Mouse (Mus musculus) left cerebral cortex, postnatal 14 days (tissue): Measurements from ENCODE around the gene Igsf3. TPM values are rescaled to one million over a fixed set of nuclear protein-coding genes. Genes with fewer than 3 reads are reported as not detected.
A peak's percentile ranks its signal among the peaks of the same experiment; 100 is the strongest.
"Not testable (repeated sequence)": the region's sequence is repeated elsewhere in the genome, so short reads cannot be mapped to it uniquely, and the experiment has no call there.

ENCODE experiments used
- DNase-seq, 2 experiments: peaks; one replicate each; pipeline ENCODE4 v3.0.0; 2021 to 2022; ENCODE audit warnings: low spot score in 2 of 2, mixed read lengths in 1 of 2
- intact Hi-C: fragments of 180-260 bp; cut with DNase I; formaldehyde crosslinking; loops from one replicate; pipeline ENCODE4 v1.15.1; 2025
- total RNA-seq, 2 experiments: library from RNA; stranded (reverse); gene quantifications; 2 replicates each; pipeline ENCODE4 v1.2.3; 2021

Gene Igsf3
- total RNA-seq, 2 experiments from 2014 or later = 26.5 to 28.2 TPM

DNA sequence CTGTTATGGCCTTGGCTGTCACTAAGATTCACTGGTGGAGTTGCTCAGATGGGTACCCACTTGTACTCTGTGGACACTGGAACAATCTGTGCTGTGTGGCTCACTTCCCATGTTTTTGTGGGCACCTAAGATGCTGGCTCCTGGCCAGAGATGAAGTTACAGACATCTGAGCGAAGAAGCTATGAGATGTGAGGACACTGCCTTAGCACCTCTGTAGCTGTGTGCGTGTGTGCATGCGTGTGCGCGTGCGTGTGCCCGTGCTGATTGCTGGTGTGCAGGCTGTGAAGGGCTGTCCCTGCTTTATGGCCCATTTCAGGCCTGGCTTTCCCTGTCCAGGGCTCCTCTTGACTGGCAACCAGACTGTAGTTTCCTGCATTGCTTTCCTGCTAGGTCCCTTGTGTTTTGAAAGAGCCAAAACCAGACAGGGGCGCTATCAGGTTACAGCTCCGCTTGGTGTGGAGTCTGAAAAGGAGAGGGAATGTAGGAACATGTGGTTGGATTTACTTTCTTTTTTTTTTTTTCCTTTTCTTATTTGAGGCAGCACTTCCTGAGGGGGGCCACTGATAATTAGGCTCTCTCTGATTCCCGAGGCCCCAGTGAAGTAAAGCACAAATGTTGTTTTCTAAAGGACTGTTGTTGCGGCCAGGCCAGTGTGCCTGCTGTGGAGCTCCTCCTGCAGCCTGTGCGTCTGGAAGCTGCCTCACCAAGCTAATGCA lies 21.3 kb downstream of the Igsf3 start:
- DNase-seq = peak in 1 of 2 experiments; percentile 70
- intact Hi-C loops = no loop called here

GRCm38 (mm10) chr3:101398877-101399276 lies 22.0 kb downstream of the Igsf3 start:
- no peak for DNase-seq
- intact Hi-C loops = no loop called here

DNA sequence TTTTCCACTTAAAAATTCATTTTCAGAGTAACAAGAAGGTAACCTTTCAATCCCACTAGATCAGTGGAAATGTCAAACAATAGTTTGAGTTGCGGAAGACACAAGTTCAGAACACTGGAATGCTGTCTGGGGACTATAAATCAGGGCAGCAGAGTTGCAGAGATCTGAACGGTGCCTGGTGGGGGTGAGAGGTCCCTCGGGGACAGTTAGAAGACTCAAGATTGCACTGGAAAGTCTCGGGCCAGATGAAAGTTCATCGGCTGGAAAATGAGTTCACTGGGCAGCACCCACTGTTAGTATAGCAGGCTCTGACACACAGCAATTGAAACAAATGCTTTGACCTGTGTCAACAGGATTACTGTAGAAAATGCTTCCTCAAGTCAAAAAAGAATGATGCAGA lies 24.6 kb downstream of the Igsf3 start:
- intact Hi-C loops = loop anchor here (10.0 kb wide), 1 partner anchor 97 kb away; no protein-coding TSS in a partner anchor
- DNase-seq = no peak

DNA sequence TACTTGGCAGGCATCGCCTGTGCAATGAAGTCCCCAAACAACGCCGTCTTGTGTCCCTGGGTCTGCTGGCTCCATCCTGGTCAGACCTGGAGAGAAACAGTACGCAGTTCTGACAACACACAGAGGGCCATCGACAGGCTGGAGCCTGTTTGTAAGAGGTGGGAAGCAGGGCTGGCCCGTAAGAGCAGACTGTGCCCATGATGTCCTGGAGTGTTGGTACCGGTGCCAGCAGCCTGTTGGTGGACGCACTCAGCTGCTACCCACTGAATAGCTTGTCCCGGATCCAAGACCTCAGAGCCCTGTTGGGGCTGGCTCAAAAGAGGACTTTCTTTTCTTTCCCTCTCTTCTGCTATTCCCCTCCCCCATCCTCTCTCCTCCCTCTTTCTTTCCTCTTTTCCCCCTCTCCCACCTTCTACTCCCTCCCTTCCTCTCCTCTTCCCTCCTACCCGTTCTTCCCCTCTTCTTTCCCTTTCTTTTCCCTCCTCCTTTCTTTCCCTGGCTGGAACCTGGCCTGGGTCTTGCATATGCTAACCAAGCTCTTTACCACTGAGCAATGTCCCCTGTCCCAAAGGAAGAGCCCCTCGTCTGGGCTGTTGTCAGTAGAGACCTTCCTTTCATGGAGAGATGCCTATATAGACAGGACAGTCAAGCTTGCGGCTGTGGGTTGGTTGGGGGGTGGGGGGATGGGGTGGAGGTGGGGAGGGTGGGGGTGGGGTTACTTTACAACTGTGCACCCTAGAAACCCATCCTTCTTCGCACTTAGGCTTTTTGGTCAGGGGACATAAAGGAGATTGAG lies 27.9 kb downstream of the Igsf3 start:
- intact Hi-C loops = loop anchor here (5.0 to 10.0 kb wide), 2 partner anchors 33 to 100 kb away; no protein-coding TSS in a partner anchor
- peak; percentile 56 to 62 for DNase-seq

- intact Hi-C loops = loop anchor here (5.0 to 10.0 kb wide), 2 partner anchors 33 to 101 kb away; no protein-coding TSS in a partner anchor
Measured at GRCm38 (mm10) chr3:101405495-101405894, 28.6 kb downstream of the Igsf3 start.

GRCm38 (mm10) chr3:101406097-101406496 lies 29.2 kb downstream of the Igsf3 start:
- intact Hi-C loops = loop anchor here (5.0 to 10.0 kb wide), 2 partner anchors 34 to 101 kb away; no protein-coding TSS in a partner anchor
- no peak for DNase-seq

More at GRCm38 (mm10) chr3:101405495-101405894, 28.6 kb downstream of the Igsf3 start:
- peak; percentile 76 to 89 for DNase-seq

DNA sequence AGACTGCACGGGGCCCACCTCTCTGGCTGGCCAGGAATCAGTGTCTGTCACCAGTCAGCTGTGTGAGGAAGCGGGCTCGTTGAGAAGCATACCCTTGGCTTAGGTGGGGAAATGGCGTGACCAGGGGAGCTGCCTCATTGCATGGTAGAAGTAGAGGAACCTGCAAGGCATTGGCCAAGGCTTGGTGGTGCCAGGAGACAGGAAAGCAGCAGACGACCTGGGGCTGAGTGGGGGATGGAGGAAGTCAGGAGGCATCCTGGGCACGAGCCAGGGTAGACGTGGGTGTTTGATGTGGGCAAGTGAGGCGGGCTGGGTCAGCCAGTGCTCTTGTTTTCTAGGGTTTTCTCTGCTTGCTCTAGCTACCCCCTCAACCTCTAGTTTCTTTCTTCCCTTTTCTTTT lies 30.7 kb downstream of the Igsf3 start:
- no peak for DNase-seq
- intact Hi-C loops = loop anchor here (5.0 to 10.0 kb wide), 2 partner anchors 35 to 103 kb away; no protein-coding TSS in a partner anchor

DNA sequence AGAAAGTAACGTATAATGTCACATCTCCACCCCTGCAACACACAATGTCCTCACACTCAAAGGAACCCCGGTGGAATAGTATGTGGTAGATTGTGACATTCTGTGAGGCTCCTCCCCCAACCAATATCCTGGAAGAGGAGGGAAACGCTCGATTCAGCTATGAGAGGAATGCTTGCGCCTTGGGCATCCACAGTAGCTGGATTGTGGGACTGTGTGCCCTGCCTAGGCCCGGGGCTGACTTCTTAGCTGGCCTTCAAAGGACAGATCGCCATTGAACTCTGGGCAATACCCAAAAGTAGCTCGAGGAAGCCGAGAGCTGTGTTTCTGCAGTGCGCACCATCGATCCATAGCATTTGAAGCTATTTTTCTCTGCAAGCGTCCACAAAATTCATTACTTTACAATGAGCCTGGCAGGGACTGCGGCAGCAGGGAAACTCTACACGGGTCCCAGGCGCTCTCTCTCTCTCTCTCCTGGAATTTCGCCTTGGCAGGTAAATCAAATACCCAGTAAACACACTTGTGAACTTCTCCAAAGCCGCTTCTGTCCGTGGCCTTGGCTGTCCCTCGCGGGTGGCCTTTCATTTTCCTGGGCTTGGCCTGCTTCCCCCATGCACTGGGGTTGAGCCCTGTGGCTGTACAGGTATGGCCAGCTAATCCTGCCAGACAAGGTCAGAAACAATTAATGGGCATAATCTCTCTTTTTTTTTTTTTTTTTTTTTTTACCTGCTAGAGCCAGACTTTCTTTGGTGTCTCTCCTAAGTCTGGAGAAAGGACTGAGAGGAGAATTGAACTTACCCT lies 32.3 kb downstream of the Igsf3 start:
- intact Hi-C loops = loop anchor here (5.0 to 10.0 kb wide), 2 partner anchors 37 to 104 kb away; no protein-coding TSS in a partner anchor

DNA sequence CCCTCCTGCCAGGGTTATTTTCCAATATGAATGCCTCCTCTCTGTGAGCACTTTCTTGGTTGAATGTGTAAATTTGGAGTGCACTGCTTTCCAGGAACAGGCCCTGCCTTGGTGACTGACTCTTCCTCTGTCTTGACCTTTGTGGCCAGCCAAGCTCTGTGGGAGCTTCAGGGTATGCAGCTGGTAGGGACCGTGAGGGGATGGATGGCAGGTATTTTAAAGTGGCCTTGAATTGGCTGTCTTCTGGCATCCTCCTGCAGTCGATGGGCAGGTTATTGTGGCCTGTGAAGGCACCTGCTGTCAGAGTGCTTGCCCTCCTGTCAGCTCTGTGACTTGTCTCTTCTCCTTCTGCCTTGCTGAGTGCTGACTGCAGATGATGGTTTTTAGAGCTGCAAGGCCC lies 33.3 kb downstream of the Igsf3 start:
- intact Hi-C loops = no loop called here
- no peak for DNase-seq

More for the DNA sequence above, 32.3 kb downstream of the Igsf3 start:
- no peak for DNase-seq

DNA sequence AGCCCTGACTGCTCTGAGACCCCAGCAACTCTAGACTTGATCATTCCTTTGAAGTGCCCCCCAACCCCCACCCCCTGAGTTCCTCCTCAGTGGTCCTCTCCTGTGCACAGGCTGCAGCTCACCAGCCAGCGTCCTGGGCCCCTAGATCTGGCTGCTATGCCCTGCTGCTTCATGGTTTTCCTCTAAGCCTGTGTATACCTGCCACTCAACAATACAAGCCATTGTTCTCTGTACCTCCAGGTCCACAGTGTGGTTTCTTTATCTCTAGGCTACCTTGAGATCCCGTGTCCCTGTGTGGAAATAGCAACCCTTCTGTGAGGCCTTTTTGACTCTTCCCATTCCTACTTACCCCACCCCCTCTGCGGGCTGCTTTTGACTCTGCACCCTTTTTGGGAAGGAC lies 33.9 kb downstream of the Igsf3 start:
- intact Hi-C loops = no loop called here
- no peak for DNase-seq

- intact Hi-C loops = no loop called here
Measured at GRCm38 (mm10) chr3:101411626-101412025, 34.7 kb downstream of the Igsf3 start.

GRCm38 (mm10) chr3:101412115-101412514 lies 35.2 kb downstream of the Igsf3 start:
- no peak for DNase-seq
- intact Hi-C loops = no loop called here

More at GRCm38 (mm10) chr3:101411626-101412025, 34.7 kb downstream of the Igsf3 start:
- no peak for DNase-seq

DNA sequence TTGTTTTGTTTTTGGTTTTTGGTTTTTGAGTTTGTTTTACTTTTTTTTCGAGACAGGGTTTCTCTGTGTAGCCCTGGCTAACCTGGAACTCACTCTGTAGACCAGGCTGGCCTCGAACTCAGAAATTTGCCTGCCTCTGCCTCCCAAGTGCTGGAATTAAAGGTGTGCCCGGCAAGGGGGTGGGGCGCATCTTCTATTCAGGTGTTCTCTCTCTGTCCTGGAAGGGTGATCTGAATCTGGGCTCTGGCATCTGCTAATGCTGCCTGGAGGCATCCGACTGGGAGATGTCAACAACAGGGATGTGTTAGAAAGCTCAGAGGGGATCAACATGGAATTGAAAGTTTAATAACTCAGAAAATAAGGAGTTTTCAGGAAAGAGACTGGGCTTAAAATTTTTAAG lies 36.1 kb downstream of the Igsf3 start:
- intact Hi-C loops, DNase-seq: not testable (repeated sequence)

DNA sequence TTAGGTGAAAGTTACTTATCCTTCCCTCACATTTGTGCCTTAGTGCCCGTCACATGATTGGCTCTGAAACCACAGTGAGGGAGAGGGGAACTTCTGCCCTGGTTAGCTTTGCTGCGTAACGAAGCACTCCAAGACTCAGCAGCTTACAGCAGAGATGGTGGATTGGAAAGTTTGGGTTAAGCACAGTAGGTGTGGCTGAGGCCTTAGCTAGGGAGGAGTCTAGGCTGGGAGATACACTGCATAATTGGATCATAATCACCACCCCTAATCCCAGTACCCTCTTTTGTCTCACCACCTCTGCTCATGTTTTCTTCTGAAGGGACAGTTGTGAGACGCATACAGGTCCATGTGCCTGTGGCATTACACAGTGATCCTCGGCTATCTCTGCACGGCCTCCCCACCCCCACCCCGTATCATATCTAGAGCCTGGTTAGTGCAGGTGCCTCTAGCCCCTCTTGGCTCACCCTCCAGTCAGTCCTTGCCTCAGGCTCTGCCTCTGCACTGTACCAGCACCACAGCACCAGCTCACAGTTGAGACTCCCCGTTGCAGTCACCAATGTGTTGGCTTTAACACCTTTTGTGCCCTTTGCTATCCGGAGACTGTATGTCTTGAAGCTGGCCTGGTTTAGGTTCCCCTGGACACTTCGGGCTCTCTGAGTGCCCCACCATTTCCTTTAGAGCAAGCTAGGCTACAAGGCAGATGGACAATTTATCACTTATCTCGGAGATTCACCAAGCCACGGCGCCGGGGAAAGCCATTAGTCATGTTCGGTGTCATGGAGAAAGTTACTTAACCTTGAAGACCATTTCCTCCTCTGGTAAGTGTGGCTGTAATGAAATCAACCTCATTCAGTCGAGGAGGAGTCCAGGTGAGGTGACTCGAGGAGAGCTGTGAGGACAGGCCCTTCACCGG lies 42.1 kb downstream of the Igsf3 start:
- no peak for DNase-seq

GRCm38 (mm10) chr3:101419653-101419994 lies 42.7 kb downstream of the Igsf3 start:
- intact Hi-C loops = no loop called here
- DNase-seq = no peak

More for the DNA sequence above, 42.1 kb downstream of the Igsf3 start:
- intact Hi-C loops = no loop called here

- intact Hi-C loops = no loop called here
Measured at GRCm38 (mm10) chr3:101423188-101423587, 46.3 kb downstream of the Igsf3 start.

GRCm38 (mm10) chr3:101424295-101424885 lies 47.5 kb downstream of the Igsf3 start:
- DNase-seq = no peak
- intact Hi-C loops = no loop called here

More at GRCm38 (mm10) chr3:101423188-101423587, 46.3 kb downstream of the Igsf3 start:
- DNase-seq = no peak
